Mouse (Mus musculus): ENCODE measurements around the gene Il1r1.

DNA sequence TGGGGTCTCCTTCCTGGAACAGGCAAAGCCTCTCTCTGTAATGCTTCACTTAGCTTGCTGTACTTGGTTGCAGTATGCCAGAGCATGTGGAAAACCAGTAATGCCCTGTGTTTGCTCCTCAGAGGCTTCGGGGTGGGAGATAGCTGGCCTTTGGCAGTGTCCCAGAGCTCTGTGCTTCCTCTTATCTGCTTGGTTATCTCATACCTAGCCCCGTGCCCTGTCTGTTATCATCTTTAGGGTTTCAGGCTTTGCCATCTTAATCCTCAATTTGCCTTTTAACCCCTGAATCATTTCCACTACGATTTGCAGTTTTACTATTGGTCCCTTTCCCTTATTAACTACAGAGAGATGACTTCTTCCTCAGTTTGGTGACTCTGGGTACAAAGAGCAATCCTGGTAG, 6.3 kb upstream of the Il1r1 start:
- TF ChIP-seq POLR2A (IDR thresholded peaks at IDR 0.05; ENCODE audit: low read depth, low read length) (no peak), CTCF (IDR thresholded peaks at IDR 0.05; ENCODE audit: borderline replicate concordance, insufficient read depth, low read length) (no peak)
